Mouse (Mus musculus) ES-Bruce4 (cell line): ENCODE data around the gene Zfp831. TPM values are rescaled to one million over a fixed set of nuclear protein-coding genes. Genes with fewer than 3 reads are reported as not detected.

ENCODE experiments used
- H3K27ac ChIP-seq: 2 replicates; pipeline ENCODE4 v1.5.1; 2012; ENCODE audit warnings: low read length, inconsistent platforms; ENCODE audit not compliant: insufficient read depth
- H3K27me3 ChIP-seq: 2 replicates; pipeline ENCODE4 v1.6.1; 2012; ENCODE audit warnings: mild to moderate bottlenecking, low read length, inconsistent platforms; ENCODE audit not compliant: control insufficient read depth, poor library complexity, insufficient read depth, severe bottlenecking
- H3K36me3 ChIP-seq: 2 replicates; pipeline ENCODE4 v1.6.1; 2012; ENCODE audit warnings: inconsistent platforms, mild to moderate bottlenecking, low read length, moderate library complexity; ENCODE audit not compliant: control insufficient read depth, poor library complexity, insufficient read depth, severe bottlenecking
- H3K4me1 ChIP-seq: one replicate; pipeline ENCODE4 v1.8.1; 2011; ENCODE audit warnings: low read length; ENCODE audit not compliant: control insufficient read depth, insufficient read depth
- H3K4me3 ChIP-seq: 2 replicates; pipeline ENCODE4 v1.5.1; 2011; ENCODE audit warnings: low read depth, mild to moderate bottlenecking, low read length
- H3K9ac ChIP-seq: 2 replicates; pipeline ENCODE4 v1.6.1; 2012; ENCODE audit warnings: low read depth, mild to moderate bottlenecking, inconsistent platforms; ENCODE audit not compliant: poor library complexity, severe bottlenecking
- H3K9me3 ChIP-seq: replicated peaks from 2 replicates; pipeline ENCODE4 v1.6.1; 2012; ENCODE audit warnings: mild to moderate bottlenecking, low read length, inconsistent platforms; ENCODE audit not compliant: control insufficient read depth, poor library complexity, insufficient read depth, severe bottlenecking
- CTCF ChIP-seq: IDR thresholded peaks from one replicate; pipeline ENCODE4 v1.8.1; 2011; ENCODE audit warnings: low read depth, low read length
- EP300 ChIP-seq: IDR thresholded peaks from 2 replicates; pipeline ENCODE4 v1.6.1; 2011; ENCODE audit warnings: low read depth, low read length; ENCODE audit not compliant: insufficient read depth
- POLR2A ChIP-seq: IDR thresholded peaks from one replicate; pipeline ENCODE4 v1.8.1; 2011; ENCODE audit warnings: low read length; ENCODE audit not compliant: insufficient read depth
- polyA plus RNA-seq: library from polyadenylated mRNA; stranded (reverse); fragments of >200 nt; gene quantifications from 2 replicates; pipeline ENCODE4 v1.2.4, GENCODE M21; 2011; ENCODE audit warnings: low read depth; ENCODE audit not compliant: missing spikeins, insufficient read depth, insufficient read length

Zfp831 gene
- polyA plus RNA-seq, 1 experiment: not detected

DNA sequence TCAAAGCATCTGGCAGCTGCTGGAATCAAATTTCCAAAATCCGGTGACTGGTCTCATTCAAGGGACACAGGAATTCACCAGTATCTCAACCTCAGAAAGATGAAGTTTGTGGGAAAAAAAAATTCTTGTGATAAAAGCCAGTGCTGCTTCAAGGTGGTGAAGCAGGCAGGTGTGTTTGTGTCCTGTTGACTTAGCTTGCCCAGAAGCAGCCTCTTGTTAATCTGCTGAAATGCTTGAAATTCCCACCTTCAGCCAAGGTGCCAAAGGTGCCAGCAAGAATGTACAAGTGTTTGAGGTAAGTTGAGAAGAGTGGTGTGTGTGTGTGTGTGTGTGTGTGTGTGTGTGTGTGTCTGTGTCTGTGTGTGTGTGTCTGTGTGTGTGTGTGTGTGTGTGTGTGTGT lies 110.9 kb downstream of the Zfp831 start:
- Histone ChIP-seq H3K4me3 (no peak overlapping the region), H3K4me1 (no peaks in the 10 kb centered on the region), H3K27me3 (no peaks in the 10 kb centered on the region), H3K27ac (no peak overlapping the region), H3K36me3 (no peaks in the 10 kb centered on the region), H3K9ac (no peak overlapping the region), H3K9me3 (no peaks in the 10 kb centered on the region)
- TF ChIP-seq POLR2A (no peak), EP300 (no peak), CTCF (no peak)

DNA sequence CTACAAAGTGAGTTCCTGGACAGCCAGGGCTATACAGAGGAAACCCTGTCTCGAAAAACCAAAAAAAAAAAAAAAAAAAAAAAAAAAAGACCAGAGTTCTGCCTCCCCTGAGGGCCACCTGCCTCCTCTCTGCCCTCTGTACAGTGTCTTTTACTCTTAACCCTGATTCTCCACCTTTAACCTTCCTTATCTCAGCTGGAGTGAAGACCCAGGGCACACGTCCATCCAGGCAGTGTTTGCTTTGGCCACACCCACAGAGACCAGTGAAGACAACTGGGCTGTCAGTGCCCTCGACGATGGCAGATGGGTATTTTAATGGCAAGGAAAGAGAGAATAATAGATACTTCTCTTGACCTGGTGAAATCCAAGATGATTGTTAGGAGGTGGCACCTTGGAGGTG lies 115.9 kb downstream of the Zfp831 start:
- no peaks in the 10 kb centered on the region for H3K4me1 ChIP-seq
- no peak for TF ChIP-seq EP300
- TF ChIP-seq POLR2A: no peak
- TF ChIP-seq CTCF: no peak
- no peaks in the 10 kb centered on the region for H3K9me3 ChIP-seq
- H3K27ac ChIP-seq: no peak overlapping the region
- H3K27me3 ChIP-seq: no peaks in the 10 kb centered on the region
- H3K9ac ChIP-seq: no peak overlapping the region
- H3K4me3 ChIP-seq: no peak overlapping the region
- H3K36me3 ChIP-seq: no peaks in the 10 kb centered on the region

Other genes starting within 250 kb of the Zfp831 start
- gene Nelfcd, start 227.7 kb upstream of the Zfp831 start, polyA plus RNA-seq: 64.3 and 69.5 TPM in 2 replicates
- gene Ctsz, start 204.5 kb upstream of the Zfp831 start, polyA plus RNA-seq: 59.2 and 62.1 TPM in 2 replicates
- not detected in 2 replicates for gene Tubb1, start 192.8 kb upstream of the Zfp831 start, polyA plus RNA-seq
- 311 and 337 TPM in 2 replicates for gene Atp5e, start 179.4 kb upstream of the Zfp831 start, polyA plus RNA-seq
- 62.3 and 72.2 TPM in 2 replicates for gene Prelid3b, start 170.5 kb upstream of the Zfp831 start, polyA plus RNA-seq
- 0.79 TPM in 1 of 2 replicates, not detected in the other for gene Edn3, start 117.1 kb downstream of the Zfp831 start, polyA plus RNA-seq